Mouse (Mus musculus) neural tube, embryonic 11.5 days (tissue): ENCODE measurements around the gene Srgap2. TPM values are rescaled to one million over a fixed set of nuclear protein-coding genes. Genes with fewer than 3 reads are reported as not detected.

Experiments used
- ATAC-seq: fragments of 200-750 bp; cut with Nextera tagmentation; 2 replicates; pipeline ENCODE4 v1.8.0; 2017; ENCODE audit warnings: moderate number of reproducible peaks, mild to moderate bottlenecking, moderate TSS enrichment, moderate library complexity; ENCODE audit not compliant: insufficient read depth, low FRiP score, low TSS enrichment
- DNase-seq: peaks from one replicate; pipeline ENCODE4 v3.0.0-alpha.2; 2015; ENCODE audit warnings: low spot score
- H3K27ac ChIP-seq: fragments of 300-500 bp; sonication (generic); 2 replicates; pipeline ENCODE4 v1.5.1; 2014; ENCODE audit warnings: low read depth, mild to moderate bottlenecking, low read length
- H3K27me3 ChIP-seq: fragments of 300-500 bp; sonication (generic); 2 replicates; pipeline ENCODE4 v1.6.1; 2014; ENCODE audit warnings: mild to moderate bottlenecking, low read length, mixed read lengths; ENCODE audit not compliant: control insufficient read depth, insufficient read depth
- H3K36me3 ChIP-seq: fragments of 300-500 bp; sonication (generic); 2 replicates; pipeline ENCODE4 v1.6.1; 2014; ENCODE audit warnings: mild to moderate bottlenecking, low read length, moderate library complexity, mixed read lengths; ENCODE audit not compliant: control insufficient read depth, insufficient read depth
- H3K4me1 ChIP-seq: fragments of 300-500 bp; sonication (generic); 2 replicates; pipeline ENCODE4 v1.6.1; 2014; ENCODE audit warnings: low read length, mixed read lengths; ENCODE audit not compliant: control insufficient read depth, insufficient read depth
- H3K4me2 ChIP-seq: fragments of 300-500 bp; sonication (generic); 2 replicates; pipeline ENCODE4 v1.6.1; 2014; ENCODE audit warnings: low read depth, mild to moderate bottlenecking, moderate library complexity
- H3K4me3 ChIP-seq: fragments of 300-500 bp; sonication (generic); 2 replicates; pipeline ENCODE4 v1.5.1; 2014; ENCODE audit warnings: low read depth, low read length
- H3K9ac ChIP-seq: fragments of 300-500 bp; sonication (generic); 2 replicates; pipeline ENCODE4 v1.6.1; 2014; ENCODE audit warnings: mild to moderate bottlenecking, low read length
- H3K9me3 ChIP-seq: fragments of 300-500 bp; sonication (generic); 2 replicates; pipeline ENCODE4 v1.6.1; 2016; ENCODE audit warnings: low read length; ENCODE audit not compliant: control insufficient read depth
- WGBS: fragments of 180-500 bp; shearing (Covaris S2); extraction: QIAGEN DNeasy Blood & Tissue Kit; methylation state at CpG from one replicate; pipeline ENCODE4 v1.1.7; 2014; 5-methylcytosine and 5-hydroxymethylcytosine counted together
- polyA plus RNA-seq: library from polyadenylated mRNA; unstranded; fragments of >200 nt; fragmentation: Nextera tagmentation; extraction: Ambion mirVana; gene quantifications from 2 replicates; pipeline ENCODE4 v1.2.1, GENCODE M21; 2014

Srgap2 gene
- polyA plus RNA-seq, 1 experiment from 2014 or later: 15.2 TPM

GRCm38 (mm10) chr1:131446577-131446976, 80.6 kb downstream of the Srgap2 start:
- no peak for DNase-seq
- Histone ChIP-seq H3K4me1 (no peaks in the 10 kb centered on the region), H3K4me3 (no peak overlapping the region), H3K27ac (no peak overlapping the region), H3K9me3 (no peaks in the 10 kb centered on the region), H3K9ac (no peak overlapping the region), H3K27me3 (no peaks in the 10 kb centered on the region), H3K4me2 (no peak overlapping the region), H3K36me3 (no peaks in the 10 kb centered on the region)
- no peak for ATAC-seq
- WGBS: 93% methylated on average over 4 of the region's 4 CpGs

- Histone ChIP-seq H3K4me1 (no peaks in the 10 kb centered on the region), H3K27ac (no peak overlapping the region)
- WGBS: 96% methylated on average over 11 of the region's 11 CpGs
These were observed 88.6 kb downstream of the Srgap2 start for GRCm38 (mm10) chr1:131438556-131438955.

DNA sequence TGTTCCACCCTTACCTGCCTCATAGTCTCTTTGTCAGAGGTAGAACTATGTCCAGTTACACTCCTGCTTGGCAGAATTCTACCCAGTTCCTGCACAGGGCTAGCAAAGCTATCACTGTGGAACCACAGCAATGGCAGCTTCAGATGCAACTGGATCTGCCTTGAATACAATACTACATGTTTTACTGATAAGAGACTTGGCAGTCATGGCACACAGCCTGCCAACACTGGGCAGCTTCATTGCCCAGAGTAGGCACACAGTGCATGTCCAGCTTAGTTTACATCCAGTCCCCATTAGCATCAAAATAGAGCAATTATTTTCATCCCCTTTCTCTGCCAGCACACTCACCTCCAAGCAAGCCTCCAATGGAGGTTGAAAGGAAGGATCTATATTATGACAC, 89.2 kb downstream of the Srgap2 start:
- H3K4me3 ChIP-seq: no peak overlapping the region
- ATAC-seq (no peak), DNase-seq (no peak)
- no peaks in the 10 kb centered on the region for H3K4me1 ChIP-seq
- no peaks in the 10 kb centered on the region for H3K36me3 ChIP-seq
- no peak overlapping the region for H3K4me2 ChIP-seq
- H3K9ac ChIP-seq: no peak overlapping the region
- no peak overlapping the region for H3K27ac ChIP-seq
- no peaks in the 10 kb centered on the region for H3K9me3 ChIP-seq
- H3K27me3 ChIP-seq: no peaks in the 10 kb centered on the region

More at GRCm38 (mm10) chr1:131438556-131438955, 88.6 kb downstream of the Srgap2 start:
- no peak overlapping the region for H3K9ac ChIP-seq
- no peak for ATAC-seq
- H3K4me3 ChIP-seq: no peak overlapping the region
- no peaks in the 10 kb centered on the region for H3K27me3 ChIP-seq
- DNase-seq: no peak
- H3K9me3 ChIP-seq: no peaks in the 10 kb centered on the region
- H3K36me3 ChIP-seq: no peaks in the 10 kb centered on the region
- H3K4me2 ChIP-seq: no peak overlapping the region

- Histone ChIP-seq H3K36me3 (no peaks in the 10 kb centered on the region), H3K4me1 (no peaks in the 10 kb centered on the region; the same call in 1 of the 2 replicates)
These were observed 90.5 kb downstream of the Srgap2 start for GRCm38 (mm10) chr1:131436609-131437008.

DNA sequence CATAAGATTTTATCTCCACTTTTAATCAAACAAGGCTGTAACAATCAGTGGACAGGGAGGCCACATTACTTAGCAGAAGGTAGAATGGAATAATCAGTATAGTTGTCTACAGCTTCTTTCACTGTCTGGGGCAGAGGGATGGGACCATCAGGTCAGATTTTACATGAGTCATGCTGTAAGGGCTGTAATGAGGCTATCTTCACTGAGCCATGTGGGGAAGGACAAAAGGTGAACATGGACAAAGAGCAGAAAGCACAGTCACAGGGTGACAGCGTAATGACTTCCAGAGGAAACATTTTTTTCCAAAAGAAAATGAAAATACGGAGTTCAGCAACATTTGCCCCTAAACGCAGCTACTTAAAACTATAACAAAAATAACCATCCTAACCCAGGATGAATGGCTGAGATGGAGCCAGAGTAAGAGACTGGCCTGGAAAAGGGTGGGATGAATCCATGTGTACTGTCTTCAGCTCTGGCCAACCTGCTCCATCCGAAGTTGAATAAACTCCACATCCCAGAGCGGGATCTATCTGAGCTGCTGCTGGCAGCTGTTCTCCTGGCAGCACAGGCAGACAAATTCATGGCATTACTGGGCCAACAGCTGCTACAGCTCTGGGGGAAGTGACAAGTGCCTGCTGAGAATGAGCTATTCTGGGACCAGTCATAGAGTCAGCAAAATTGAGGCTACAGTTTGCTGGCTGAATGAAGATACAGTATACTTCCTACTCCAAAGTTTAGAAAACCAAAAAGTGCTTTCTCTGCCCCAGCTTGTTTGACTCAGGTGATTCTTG, 95.5 kb downstream of the Srgap2 start:
- WGBS: 68% methylated on average over 5 of the region's 5 CpGs
- DNase-seq: peak; percentile 13
- no peak overlapping the region for H3K27ac ChIP-seq
- H3K4me1 ChIP-seq: peaks cover 10% of the 10 kb centered on the region
- no peak overlapping the region for H3K4me2 ChIP-seq
- H3K36me3 ChIP-seq: no peaks in the 10 kb centered on the region
- H3K9me3 ChIP-seq: no peaks in the 10 kb centered on the region
- no peaks in the 10 kb centered on the region for H3K27me3 ChIP-seq
- H3K9ac ChIP-seq: no peak overlapping the region
- H3K4me3 ChIP-seq: no peak overlapping the region
- no peak for ATAC-seq

More at GRCm38 (mm10) chr1:131436609-131437008, 90.5 kb downstream of the Srgap2 start:
- Histone ChIP-seq H3K9ac (no peak overlapping the region), H3K4me3 (no peak overlapping the region), H3K27me3 (no peaks in the 10 kb centered on the region), H3K4me2 (no peak overlapping the region), H3K27ac (no peak overlapping the region), H3K9me3 (no peaks in the 10 kb centered on the region)
- 89% methylated on average over 7 of the region's 7 CpGs for WGBS
- no peak for DNase-seq
- ATAC-seq: no peak

- DNase-seq (peak; percentile 12), ATAC-seq (no peak)
- no peak overlapping the region for H3K4me2 ChIP-seq
- H3K27me3 ChIP-seq: no peaks in the 10 kb centered on the region
- H3K9ac ChIP-seq: no peak overlapping the region
- no peak overlapping the region for H3K27ac ChIP-seq
- 37% methylated on average over 5 of the region's 5 CpGs for WGBS
- no peak overlapping the region for H3K4me3 ChIP-seq
- peaks cover 10% of the 10 kb centered on the region for H3K4me1 ChIP-seq
- no peaks in the 10 kb centered on the region for H3K36me3 ChIP-seq
- no peaks in the 10 kb centered on the region for H3K9me3 ChIP-seq
These were observed 99.9 kb downstream of the Srgap2 start for GRCm38 (mm10) chr1:131427140-131427821.

DNA sequence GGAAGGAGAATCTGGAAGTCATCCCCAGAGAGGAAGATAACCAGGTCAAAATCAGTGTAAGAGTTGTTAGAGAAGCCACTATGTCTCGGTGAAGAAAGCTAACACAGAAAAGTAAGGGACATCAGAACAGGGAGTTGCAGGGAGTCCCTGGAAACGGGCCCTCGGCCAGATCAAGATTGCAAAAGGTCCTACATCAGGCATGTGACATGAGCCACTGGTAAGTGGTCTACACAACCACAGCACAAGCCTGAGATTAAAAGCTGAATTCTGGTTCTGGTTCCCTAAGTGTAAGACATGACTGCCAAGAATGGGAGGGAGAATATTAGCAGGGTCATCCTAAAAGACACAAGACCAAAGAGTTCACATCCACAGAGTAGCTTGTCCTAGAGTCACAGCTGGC, 104.1 kb downstream of the Srgap2 start:
- Histone ChIP-seq H3K36me3 (no peaks in the 10 kb centered on the region), H3K27ac (no peak overlapping the region), H3K27me3 (no peaks in the 10 kb centered on the region), H3K4me2 (no peak overlapping the region), H3K4me3 (no peak overlapping the region), H3K9me3 (no peaks in the 10 kb centered on the region), H3K4me1 (peaks cover 6% of the 10 kb centered on the region), H3K9ac (no peak overlapping the region)
- DNase-seq (no peak), ATAC-seq (no peak)
- WGBS: 83% methylated on average over 3 of the region's 3 CpGs

DNA sequence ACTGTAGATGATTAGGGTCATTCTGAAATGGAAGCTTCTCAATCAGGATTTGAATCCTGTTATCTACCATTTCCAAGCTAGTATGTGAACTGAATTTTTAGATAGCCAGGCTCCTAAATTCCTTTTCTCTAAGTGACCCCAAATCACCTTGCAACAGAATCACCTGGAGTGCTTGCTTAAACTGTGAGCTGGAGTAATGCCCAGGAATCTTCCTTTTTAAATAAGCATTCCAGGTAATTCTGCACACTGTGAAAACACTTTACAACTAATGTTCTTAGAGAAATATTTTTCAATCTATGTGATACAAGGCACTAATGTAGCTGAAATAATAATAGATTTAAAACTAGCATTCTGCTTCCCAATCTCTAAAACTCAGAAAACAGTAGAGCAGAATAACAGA, 106.0 kb downstream of the Srgap2 start:
- Histone ChIP-seq H3K27ac (no peak overlapping the region), H3K4me2 (no peak overlapping the region), H3K9me3 (no peaks in the 10 kb centered on the region), H3K9ac (no peak overlapping the region), H3K4me3 (no peak overlapping the region), H3K4me1 (no peaks in the 10 kb centered on the region), H3K36me3 (no peaks in the 10 kb centered on the region), H3K27me3 (no peaks in the 10 kb centered on the region)
- ATAC-seq (no peak), DNase-seq (no peak)

GRCm38 (mm10) chr1:131420660-131421059, 106.5 kb downstream of the Srgap2 start:
- no peak overlapping the region for H3K27ac ChIP-seq
- 72% methylated on average over 4 of the region's 4 CpGs for WGBS
- H3K4me1 ChIP-seq: no peaks in the 10 kb centered on the region
- no peak overlapping the region for H3K4me3 ChIP-seq
- no peak for DNase-seq
- H3K36me3 ChIP-seq: no peaks in the 10 kb centered on the region
- H3K9ac ChIP-seq: no peak overlapping the region
- no peak overlapping the region for H3K4me2 ChIP-seq
- H3K9me3 ChIP-seq: no peaks in the 10 kb centered on the region
- no peak for ATAC-seq
- H3K27me3 ChIP-seq: no peaks in the 10 kb centered on the region
